Mouse (Mus musculus) spleen, adult 2 months (tissue): ENCODE results near the gene Zfp346. TPM values are rescaled to one million over a fixed set of nuclear protein-coding genes. Genes with fewer than 3 reads are reported as not detected.

ENCODE experiments used
- DNase-seq, 2 experiments: peaks; one replicate each; pipeline versions ENCODE4 v3.0.0 to v3.0.0-alpha.2; 2012 to 2021; ENCODE audit warnings: low spot score in 2 of 2, low read depth in 1 of 2
- H3K27ac ChIP-seq: fragments of 200-500 bp; 2 replicates; pipeline ENCODE4 v1.5.1; 2012; ENCODE audit warnings: low read length, inconsistent platforms; ENCODE audit not compliant: insufficient read depth
- H3K27me3 ChIP-seq: fragments of 200-500 bp; 2 replicates; pipeline ENCODE4 v1.6.1; 2012; ENCODE audit warnings: mild to moderate bottlenecking, moderate library complexity, low read length, inconsistent platforms; ENCODE audit not compliant: control insufficient read depth, insufficient read depth
- H3K36me3 ChIP-seq: fragments of 200-500 bp; 2 replicates; pipeline ENCODE4 v1.6.1; 2012; ENCODE audit warnings: mild to moderate bottlenecking, low read length, inconsistent platforms; ENCODE audit not compliant: control insufficient read depth, insufficient read depth
- H3K4me1 ChIP-seq: fragments of 200-500 bp; 2 replicates; pipeline ENCODE4 v1.6.1; 2011; ENCODE audit warnings: inconsistent platforms; ENCODE audit not compliant: control insufficient read depth, insufficient read depth, insufficient read length
- H3K4me3 ChIP-seq: fragments of 200-500 bp; 2 replicates; pipeline ENCODE4 v1.5.1; 2011; ENCODE audit warnings: mild to moderate bottlenecking, inconsistent platforms; ENCODE audit not compliant: insufficient read depth, insufficient read length; ENCODE audit errors: extremely low read depth
- CTCF ChIP-seq: fragments of 200-500 bp; IDR thresholded peaks from 2 replicates; pipeline ENCODE4 v1.5.1; 2011; ENCODE audit warnings: mild to moderate bottlenecking, inconsistent platforms; ENCODE audit not compliant: insufficient read depth, insufficient read length, insufficient replicate concordance; ENCODE audit errors: extremely low read depth
- POLR2A ChIP-seq: fragments of 200-500 bp; IDR thresholded peaks from 2 replicates; pipeline ENCODE4 v1.6.1; 2011; ENCODE audit warnings: low read depth, low read length, inconsistent platforms
- WGBS: fragments of 180-500 bp; shearing (Covaris S2); methylation state at CpG from one replicate; pipeline ENCODE4 v1.1.7; 2018; 5-methylcytosine and 5-hydroxymethylcytosine counted together
- polyA plus RNA-seq: library from polyadenylated mRNA; depleted of rRNA; stranded (reverse); fragments of >200 nt; gene quantifications from 2 replicates; pipeline ENCODE4 v1.2.3, GENCODE M21; 2012

Gene Zfp346
- polyA plus RNA-seq, 1 experiment: 14.5 TPM

DNA sequence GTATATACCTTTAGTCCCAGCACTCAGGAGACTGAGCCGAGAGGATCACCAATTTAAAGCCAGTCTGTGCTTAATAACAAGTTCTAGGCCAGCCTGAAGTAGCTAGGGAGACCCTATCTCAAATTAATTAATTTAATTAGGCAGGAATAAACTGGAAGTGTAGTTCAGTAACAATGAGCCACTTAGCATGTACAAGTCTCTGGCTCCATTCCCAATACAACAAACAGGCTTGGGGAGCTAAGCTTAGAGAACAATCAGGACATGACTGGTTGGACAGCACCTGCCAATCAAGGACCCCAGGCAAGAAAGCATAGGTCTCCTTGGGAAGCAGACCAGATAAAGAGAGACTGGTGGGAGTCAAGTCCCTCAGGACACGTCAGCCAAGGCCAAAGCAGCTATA lies 35.2 kb downstream of the Zfp346 start:
- Histone ChIP-seq H3K36me3 (no peaks in the 10 kb centered on the region), H3K27ac (no peak overlapping the region), H3K4me1 (no peaks in the 10 kb centered on the region), H3K4me3 (no peak overlapping the region), H3K27me3 (no peaks in the 10 kb centered on the region)
- 86% methylated on average over 2 of the region's 2 CpGs for WGBS
- TF ChIP-seq POLR2A: no peak
- TF ChIP-seq CTCF: no peak
- no peak for DNase-seq

- no peaks in the 10 kb centered on the region for H3K36me3 ChIP-seq
- TF ChIP-seq CTCF (no peak), POLR2A (no peak)
- H3K27ac ChIP-seq: no peak within 1 kb of the TSS
- WGBS: 5% methylated on average over 68 of the region's 68 CpGs
- H3K4me1 ChIP-seq: peaks cover 5% of the 10 kb centered on the region; the same call in 1 of the 2 replicates
- peak within 1 kb of the TSS; percentile 15 for H3K4me3 ChIP-seq
- no peak for DNase-seq
- H3K27me3 ChIP-seq: peaks cover 14% of the 10 kb centered on the region
Observed at GRCm38 (mm10) chr13:55152621-55153415, 47.7 kb downstream of the Zfp346 start, which contains the start of gene Fgfr4. TSS of gene Fgfr4 (plus strand) at chr13:55152640.

DNA sequence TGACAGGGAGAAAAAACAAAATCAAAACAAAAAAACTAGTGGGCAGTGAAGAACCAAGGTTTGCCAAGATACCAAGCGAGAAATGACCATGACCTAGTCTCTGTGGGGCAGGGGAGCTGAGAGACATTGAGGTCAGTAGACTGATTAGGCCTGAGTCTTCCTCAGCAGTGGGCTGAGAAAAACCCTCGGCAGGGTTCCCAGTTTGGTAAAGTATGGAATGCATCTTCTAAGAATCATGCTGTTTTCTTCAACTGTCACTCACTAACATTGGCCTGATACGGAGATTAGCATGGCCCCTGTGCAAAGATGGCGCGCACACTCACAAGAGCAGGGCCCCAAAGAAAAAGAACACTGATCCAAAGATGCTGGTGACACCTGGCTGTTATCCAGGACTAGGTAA lies 48.8 kb downstream of the Zfp346 start:
- no peak for TF ChIP-seq CTCF
- no peak for TF ChIP-seq POLR2A
- no peak for DNase-seq
- H3K4me3 ChIP-seq: no peak overlapping the region
- peaks cover 5% of the 10 kb centered on the region; the same call in 1 of the 2 replicates for H3K4me1 ChIP-seq
- H3K36me3 ChIP-seq: no peaks in the 10 kb centered on the region
- H3K27me3 ChIP-seq: peaks cover 14% of the 10 kb centered on the region
- WGBS: 92% methylated on average over 5 of the region's 5 CpGs
- no peak overlapping the region for H3K27ac ChIP-seq

DNA sequence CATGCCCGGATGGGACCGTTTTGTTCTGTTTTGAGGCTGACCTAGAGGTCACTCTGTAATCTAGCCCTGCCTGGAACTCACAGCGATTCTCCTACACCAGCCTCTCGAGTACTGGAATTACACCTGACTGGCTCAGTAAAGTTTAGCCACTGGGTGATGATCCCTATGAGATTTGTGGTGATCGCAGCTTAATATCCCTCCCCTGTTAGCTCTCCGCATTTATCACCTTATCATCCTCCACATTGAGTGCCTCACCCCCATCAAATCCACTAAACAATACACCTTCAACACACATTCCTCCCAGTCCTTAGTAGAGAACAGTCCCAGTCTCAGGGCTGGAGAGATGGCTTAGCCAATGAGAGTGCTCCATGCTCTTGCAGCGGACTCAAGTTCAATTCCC lies 57.3 kb downstream of the Zfp346 start:
- H3K27me3 ChIP-seq: no peaks in the 10 kb centered on the region
- no peak overlapping the region for H3K4me3 ChIP-seq
- TF ChIP-seq POLR2A (no peak), CTCF (no peak)
- WGBS: 79% methylated on average over 7 of the region's 7 CpGs
- DNase-seq: no peak
- H3K4me1 ChIP-seq: no peaks in the 10 kb centered on the region
- no peaks in the 10 kb centered on the region for H3K36me3 ChIP-seq
- H3K27ac ChIP-seq: no peak overlapping the region

GRCm38 (mm10) chr13:55163553-55163952 lies 58.4 kb downstream of the Zfp346 start:
- TF ChIP-seq POLR2A: no peak
- TF ChIP-seq CTCF: no peak
- DNase-seq: no peak
- Histone ChIP-seq H3K36me3 (no peaks in the 10 kb centered on the region), H3K4me3 (no peak overlapping the region), H3K4me1 (no peaks in the 10 kb centered on the region), H3K27me3 (no peaks in the 10 kb centered on the region), H3K27ac (no peak overlapping the region)
- WGBS: 72% methylated on average over 5 of the region's 5 CpGs

GRCm38 (mm10) chr13:55165831-55166339 lies 60.8 kb downstream of the Zfp346 start:
- no peak for DNase-seq
- Histone ChIP-seq H3K27me3 (no peaks in the 10 kb centered on the region), H3K36me3 (no peaks in the 10 kb centered on the region), H3K4me3 (no peak overlapping the region), H3K27ac (no peak overlapping the region), H3K4me1 (no peaks in the 10 kb centered on the region)
- TF ChIP-seq CTCF (no peak), POLR2A (no peak)
- WGBS: 90% methylated on average over 16 of the region's 16 CpGs

GRCm38 (mm10) chr13:55166806-55167725 lies 62.0 kb downstream of the Zfp346 start:
- no peak overlapping the region for H3K27ac ChIP-seq
- no peak for TF ChIP-seq CTCF
- TF ChIP-seq POLR2A: no peak
- H3K4me1 ChIP-seq: no peaks in the 10 kb centered on the region
- no peak overlapping the region for H3K4me3 ChIP-seq
- peaks cover 2% of the 10 kb centered on the region; the same call in 1 of the 2 replicates for H3K27me3 ChIP-seq
- DNase-seq: no peak
- no peaks in the 10 kb centered on the region for H3K36me3 ChIP-seq
- 86% methylated on average over 32 of the region's 32 CpGs for WGBS
